In genomic region chr7:57330240-57330639, GRCm38 (mm10) we compare ENCODE assay signal across 21 mouse cellular contexts. TPM values are rescaled to one million over a fixed set of nuclear protein-coding genes. Genes with fewer than 3 reads are reported as not detected.
DNase-seq lines count a peak whose midpoint lies in the region.
"Had no signal": no experiment of that assay in that cellular context is flagged by ENCODE, and none has a peak within 500 bp of the region (broad histone marks: within the 10 kb centered on the region; RNA-seq: fewer than 3 reads in every experiment).

No protein-coding gene starts in this region.

- intact Hi-C loops in left cerebral cortex, postnatal 10 days (cut with DNase I): no loop called here

- peak; percentile 15 for DNase-seq in heart, adult 11 months
- no peak for DNase-seq in heart, adult 9 months (ENCODE audit: low spot score in 2 of 2)
- peak; percentile 6 to 15 for DNase-seq in left cerebral cortex, adult 18-20 months (ENCODE audit: low spot score in 2 of 2)
- DNase-seq in left cerebral cortex, postnatal 10 days (ENCODE audit: extremely low spot score in 1 of 2, low spot score in 2 of 2): no peak
- peak; percentile 9 to 23 for DNase-seq in right cerebral cortex, adult 2 months (ENCODE audit: low spot score in 2 of 2)
- no peak for DNase-seq in right cerebral cortex, postnatal 14 days
- DNase-seq in adrenal gland, postnatal 4 days (ENCODE audit: low spot score in 2 of 2): no peak
- DNase-seq: adrenal gland, postnatal 10 days; adrenal gland, postnatal 36 days; B cell, adult 2 months; cerebellum, adult 11-12 months; cerebellum, adult 8-10 months; cerebellum, postnatal 10 days; cerebellum, postnatal 36 days; embryo, embryonic 11 days; gastrocnemius, adult 2 months; gastrocnemius, postnatal 14 days; heart, adult 18-20 months; heart, postnatal 14 days; heart, postnatal 4 days had no signal

RNA-seq across cellular contexts. Expression of gene Gabrg3, which starts 56.7 kb away (rescaled TPM):
- total RNA-seq in left cerebral cortex, adult 18-20 months (2021): 10 to 100 TPM; 16.0 to 17.4 TPM
- total RNA-seq in left cerebral cortex, postnatal 10 days (2021): 10 to 100 TPM; 39.4 to 41.0 TPM
- 1 to 10 TPM; 2.6 to 3.5 TPM for total RNA-seq in adrenal gland, postnatal 4 days (2021)
- total RNA-seq: CH12.LX; gastrocnemius, adult 2 months had no signal

Comparison
In these comparisons a context has a peak if more than half of its experiments do, and no peak if none do; other contexts are left out.
1. DNase-seq: peak in heart, adult 11 months (single experiment), left cerebral cortex, adult 18-20 months (2 of 2) and right cerebral cortex, adult 2 months (2 of 2); none in heart, adult 9 months (0 of 2), left cerebral cortex, postnatal 10 days (0 of 2), right cerebral cortex, postnatal 14 days (single experiment) and adrenal gland, postnatal 4 days (0 of 2).